Mouse (Mus musculus) erythroblast, embryonic 14.5 days (primary cell): Measurements from ENCODE around the gene Dscam.

ENCODE experiments used
- GATA1 ChIP-seq: IDR thresholded peaks from 2 replicates; pipeline ENCODE4 v1.6.1; 2012; ENCODE audit warnings: low read length, inconsistent platforms, mixed read lengths
- TAL1 ChIP-seq: IDR thresholded peaks from 3 replicates; pipeline ENCODE4 v1.6.1; 2012; ENCODE audit warnings: low read length, inconsistent platforms, mixed read lengths

DNA sequence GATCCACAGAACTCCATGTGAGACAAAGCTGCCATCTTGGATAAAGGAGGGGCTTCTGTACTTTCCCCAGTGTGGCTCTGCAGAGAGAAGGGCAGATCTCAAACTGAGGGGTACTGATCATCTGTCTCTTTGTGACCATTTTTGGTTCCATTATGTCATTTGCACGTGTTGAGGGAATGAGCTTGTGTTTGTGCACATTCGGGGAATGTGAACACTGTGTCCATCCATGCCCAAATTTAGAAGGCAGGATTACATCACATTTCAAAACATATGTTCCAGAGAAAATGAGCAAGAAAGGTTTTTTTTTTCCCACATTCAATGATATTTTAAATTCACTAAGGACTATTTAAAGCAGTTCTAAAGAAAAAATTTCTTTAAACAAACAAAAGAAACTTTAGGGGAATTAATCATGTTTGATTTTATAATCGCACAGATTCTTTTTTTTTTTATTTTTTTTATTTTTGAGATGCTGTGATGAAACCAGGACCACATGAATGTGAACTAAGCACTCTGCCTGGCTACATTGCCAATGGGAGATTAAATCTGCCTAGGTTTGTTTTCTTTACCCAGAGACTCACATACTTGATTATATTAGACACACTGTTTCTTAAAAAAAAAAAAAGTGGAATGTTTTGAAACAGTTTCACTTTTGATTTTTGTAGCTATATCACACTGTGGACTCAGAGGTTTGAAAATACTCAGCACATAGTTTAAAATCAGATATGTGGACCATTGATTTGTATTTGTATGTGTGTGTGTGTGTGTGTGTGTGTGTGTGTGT lies 269.1 kb downstream of the Dscam start:
- TF ChIP-seq GATA1 (no peak), TAL1 (no peak)
